Mouse (Mus musculus) midbrain, embryonic 11.5 days (tissue): ENCODE data around the gene Tbc1d1. TPM values are rescaled to one million over a fixed set of nuclear protein-coding genes. Genes with fewer than 3 reads are reported as not detected.

Experiments used
- ATAC-seq: fragments of 200-750 bp; cut with Nextera tagmentation; 2 replicates; pipeline ENCODE4 v1.8.0; 2017; ENCODE audit warnings: moderate TSS enrichment, moderate library complexity; ENCODE audit not compliant: low FRiP score
- DNase-seq: peaks from one replicate; pipeline ENCODE4 v3.0.0; 2015; ENCODE audit warnings: low spot score; ENCODE audit errors: missing footprints
- H3K27ac ChIP-seq: fragments of 300-500 bp; sonication (generic); 2 replicates; pipeline ENCODE4 v1.5.1; 2014; ENCODE audit warnings: low read depth, low read length
- H3K27me3 ChIP-seq: fragments of 300-500 bp; sonication (generic); 2 replicates; pipeline ENCODE4 v1.6.1; 2014; ENCODE audit warnings: mild to moderate bottlenecking, low read length, moderate library complexity, mixed read lengths; ENCODE audit not compliant: control insufficient read depth, insufficient read depth
- H3K36me3 ChIP-seq: fragments of 300-500 bp; sonication (generic); 2 replicates; pipeline ENCODE4 v1.6.1; 2014; ENCODE audit warnings: mild to moderate bottlenecking, low read length, moderate library complexity, mixed read lengths; ENCODE audit not compliant: control insufficient read depth, insufficient read depth
- H3K4me1 ChIP-seq: fragments of 300-500 bp; sonication (generic); 2 replicates; pipeline ENCODE4 v1.6.1; 2014; ENCODE audit warnings: low read length; ENCODE audit not compliant: control insufficient read depth, insufficient read depth
- H3K4me2 ChIP-seq: fragments of 300-500 bp; sonication (generic); 2 replicates; pipeline ENCODE4 v1.6.1; 2014; ENCODE audit warnings: mild to moderate bottlenecking, moderate library complexity
- H3K4me3 ChIP-seq: fragments of 300-500 bp; sonication (generic); 2 replicates; pipeline ENCODE4 v1.5.1; 2014; ENCODE audit warnings: low read depth, low read length
- H3K9ac ChIP-seq: fragments of 300-500 bp; sonication (generic); 2 replicates; pipeline ENCODE4 v1.6.1; 2014; ENCODE audit warnings: low read length
- H3K9me3 ChIP-seq: fragments of 300-500 bp; sonication (generic); 2 replicates; pipeline ENCODE4 v1.6.1; 2016; ENCODE audit warnings: low read length; ENCODE audit not compliant: control insufficient read depth
- WGBS: fragments of 180-500 bp; shearing (Covaris S2); extraction: QIAGEN DNeasy Blood & Tissue Kit; methylation state at CpG from one replicate; pipeline ENCODE4 v1.1.7; 2014; 5-methylcytosine and 5-hydroxymethylcytosine counted together
- polyA plus RNA-seq: library from polyadenylated mRNA; unstranded; fragments of >200 nt; fragmentation: Nextera tagmentation; extraction: Ambion mirVana; gene quantifications from 2 replicates; pipeline ENCODE4 v1.2.1, GENCODE M21; 2014

Gene Tbc1d1
- polyA plus RNA-seq, 1 experiment from 2014 or later: 21.0 TPM

DNA sequence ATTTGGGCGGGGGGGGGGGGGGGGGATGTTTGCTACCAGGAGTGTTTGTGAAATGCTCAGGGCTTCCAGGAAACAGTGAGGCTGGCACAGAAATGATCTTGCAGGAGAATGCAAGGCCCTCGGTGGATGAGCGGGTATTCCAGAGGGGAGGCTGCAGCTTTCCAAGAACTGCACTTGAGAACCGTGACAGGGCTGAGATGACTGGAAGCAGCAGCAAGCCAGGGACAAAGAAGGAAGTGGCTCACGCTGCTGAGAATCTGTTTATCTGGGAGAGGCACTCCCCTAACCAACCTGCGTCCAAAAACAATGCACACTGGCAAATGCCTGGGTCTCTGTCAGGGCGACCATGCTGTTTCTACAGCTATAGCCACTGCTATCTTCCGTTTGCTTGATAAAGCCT lies 225.4 kb downstream of the Tbc1d1 start:
- no peaks in the 10 kb centered on the region for H3K36me3 ChIP-seq
- H3K27ac ChIP-seq: no peak overlapping the region
- 0 out of 2 replicates have a peak, but pooled peaks cover 11% of the 10 kb centered on the region for H3K4me1 ChIP-seq
- no peak for ATAC-seq
- 27% methylated on average over 8 of the region's 8 CpGs for WGBS
- H3K27me3 ChIP-seq: no peaks in the 10 kb centered on the region
- no peaks in the 10 kb centered on the region for H3K9me3 ChIP-seq
- no peak for DNase-seq
- H3K4me3 ChIP-seq: no peak overlapping the region
- peak overlapping the region; percentile 17; the same call in 1 of the 2 replicates for H3K9ac ChIP-seq
- no peak overlapping the region for H3K4me2 ChIP-seq

DNA sequence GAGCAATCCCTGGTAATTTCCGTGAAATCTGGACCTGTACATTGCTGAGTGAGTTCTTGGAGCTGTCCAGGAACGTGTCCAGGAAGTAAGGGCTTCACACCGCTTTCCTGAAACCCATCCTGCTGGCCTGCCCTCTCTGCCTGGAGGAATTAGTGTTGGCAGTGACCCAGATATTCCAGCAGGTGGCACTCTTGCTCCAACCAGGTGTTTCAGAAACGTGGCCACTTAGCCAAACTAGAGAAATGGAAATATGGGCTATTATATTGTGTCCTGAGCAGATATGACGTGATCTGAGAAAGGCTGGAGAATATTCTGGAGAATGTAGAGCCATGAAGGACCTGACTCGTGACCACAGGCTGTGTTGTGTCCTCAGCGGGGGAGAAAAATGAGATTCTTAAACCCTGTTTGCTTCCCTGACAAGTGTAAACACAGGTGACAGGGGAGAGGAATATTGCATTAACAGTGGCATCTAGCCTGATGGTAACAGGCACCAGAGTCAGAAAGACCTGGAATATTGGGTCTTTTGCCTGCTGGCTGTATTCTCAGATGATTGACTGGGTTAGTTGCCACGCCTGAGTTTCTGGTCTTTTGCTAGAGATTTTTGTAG lies 226.4 kb downstream of the Tbc1d1 start:
- DNase-seq (peak; percentile 97), ATAC-seq (peak; percentile 75)
- H3K4me1 ChIP-seq: 0 out of 2 replicates have a peak, but pooled peaks cover 11% of the 10 kb centered on the region
- no peak overlapping the region for H3K4me3 ChIP-seq
- H3K27me3 ChIP-seq: no peaks in the 10 kb centered on the region
- H3K27ac ChIP-seq: no peak overlapping the region
- H3K4me2 ChIP-seq: no peak overlapping the region
- no peaks in the 10 kb centered on the region for H3K36me3 ChIP-seq
- H3K9me3 ChIP-seq: no peaks in the 10 kb centered on the region
- H3K9ac ChIP-seq: no peak overlapping the region
- WGBS: 15% methylated on average over 8 of the region's 8 CpGs

DNA sequence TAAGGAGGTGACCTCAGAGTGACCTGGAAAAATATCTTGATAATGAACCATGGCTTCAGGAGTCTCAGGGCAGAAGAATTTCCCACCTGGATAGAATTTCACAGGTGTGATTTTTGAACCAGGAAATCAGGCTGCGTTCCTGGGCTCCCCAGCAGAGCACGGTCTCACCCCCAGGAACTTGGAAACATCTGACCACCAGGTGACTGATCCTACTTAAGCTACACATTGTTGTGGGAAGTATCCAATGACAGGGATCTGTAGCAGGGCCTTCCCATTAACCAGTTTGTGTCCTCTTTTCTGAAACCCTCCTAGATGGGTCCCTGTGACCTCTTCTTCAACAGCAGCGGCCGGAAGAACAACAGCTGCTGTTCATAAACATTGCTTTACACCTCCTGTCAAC lies 227.1 kb downstream of the Tbc1d1 start:
- Histone ChIP-seq H3K9ac (no peak overlapping the region), H3K9me3 (no peaks in the 10 kb centered on the region), H3K4me1 (0 out of 2 replicates have a peak, but pooled peaks cover 11% of the 10 kb centered on the region), H3K4me3 (no peak overlapping the region), H3K4me2 (no peak overlapping the region), H3K27ac (no peak overlapping the region), H3K27me3 (no peaks in the 10 kb centered on the region), H3K36me3 (no peaks in the 10 kb centered on the region)
- WGBS: 66% methylated on average over 4 of the region's 4 CpGs
- DNase-seq: no peak
- ATAC-seq: no peak

DNA sequence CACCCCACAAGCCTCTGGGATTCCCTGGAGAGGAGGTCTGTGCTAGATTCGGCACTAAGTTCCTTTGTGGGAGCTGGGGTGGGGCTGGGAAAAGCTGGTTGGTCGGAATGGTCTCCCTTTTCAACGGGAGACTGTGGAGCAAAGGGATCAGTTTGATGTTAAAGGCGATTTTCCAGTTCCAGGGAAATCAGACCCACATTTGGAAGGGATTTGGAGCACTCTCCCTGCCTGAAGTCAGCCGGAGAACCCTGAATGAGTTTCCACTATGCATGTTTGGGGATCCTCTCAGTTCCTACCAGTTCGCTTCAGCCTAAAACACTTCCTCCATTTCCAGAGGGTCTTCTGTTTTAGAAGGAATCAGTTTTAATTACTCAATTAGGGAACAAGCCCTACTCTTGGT lies 228.4 kb downstream of the Tbc1d1 start:
- DNase-seq (no peak), ATAC-seq (no peak)
- no peak overlapping the region for H3K4me2 ChIP-seq
- no peaks in the 10 kb centered on the region for H3K36me3 ChIP-seq
- no peak overlapping the region for H3K27ac ChIP-seq
- H3K4me3 ChIP-seq: no peak overlapping the region
- H3K9me3 ChIP-seq: no peaks in the 10 kb centered on the region
- H3K4me1 ChIP-seq: peaks cover 17% of the 10 kb centered on the region
- H3K9ac ChIP-seq: no peak overlapping the region
- no peaks in the 10 kb centered on the region for H3K27me3 ChIP-seq
- 73% methylated on average over 6 of the region's 6 CpGs for WGBS

DNA sequence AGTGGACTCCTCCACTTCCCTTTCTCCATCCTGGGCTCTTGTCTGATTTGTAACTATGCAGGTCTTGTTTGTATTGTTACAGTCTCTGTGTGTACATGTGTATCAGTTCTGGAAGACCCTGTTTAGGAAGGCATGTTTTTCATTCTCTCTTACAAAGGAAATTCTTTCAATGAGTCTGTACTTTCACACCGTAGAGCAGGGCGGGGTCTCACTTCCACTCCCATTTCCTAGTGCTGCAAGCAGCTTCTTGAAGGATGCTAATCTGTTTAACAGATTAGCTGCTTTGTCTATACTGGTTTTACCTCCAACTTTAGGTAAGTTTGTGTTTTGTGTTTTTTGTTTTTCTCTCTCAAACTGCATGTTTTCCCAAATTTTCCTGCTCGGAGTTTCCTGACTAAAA lies 230.9 kb downstream of the Tbc1d1 start:
- H3K4me1 ChIP-seq: peaks cover 12% of the 10 kb centered on the region
- H3K36me3 ChIP-seq: no peaks in the 10 kb centered on the region
- DNase-seq (no peak), ATAC-seq (no peak)
- 83% methylated on average over 3 of the region's 3 CpGs for WGBS
- H3K9me3 ChIP-seq: no peaks in the 10 kb centered on the region
- H3K4me3 ChIP-seq: no peak overlapping the region
- no peak overlapping the region for H3K9ac ChIP-seq
- no peaks in the 10 kb centered on the region for H3K27me3 ChIP-seq
- H3K4me2 ChIP-seq: no peak overlapping the region
- H3K27ac ChIP-seq: no peak overlapping the region

DNA sequence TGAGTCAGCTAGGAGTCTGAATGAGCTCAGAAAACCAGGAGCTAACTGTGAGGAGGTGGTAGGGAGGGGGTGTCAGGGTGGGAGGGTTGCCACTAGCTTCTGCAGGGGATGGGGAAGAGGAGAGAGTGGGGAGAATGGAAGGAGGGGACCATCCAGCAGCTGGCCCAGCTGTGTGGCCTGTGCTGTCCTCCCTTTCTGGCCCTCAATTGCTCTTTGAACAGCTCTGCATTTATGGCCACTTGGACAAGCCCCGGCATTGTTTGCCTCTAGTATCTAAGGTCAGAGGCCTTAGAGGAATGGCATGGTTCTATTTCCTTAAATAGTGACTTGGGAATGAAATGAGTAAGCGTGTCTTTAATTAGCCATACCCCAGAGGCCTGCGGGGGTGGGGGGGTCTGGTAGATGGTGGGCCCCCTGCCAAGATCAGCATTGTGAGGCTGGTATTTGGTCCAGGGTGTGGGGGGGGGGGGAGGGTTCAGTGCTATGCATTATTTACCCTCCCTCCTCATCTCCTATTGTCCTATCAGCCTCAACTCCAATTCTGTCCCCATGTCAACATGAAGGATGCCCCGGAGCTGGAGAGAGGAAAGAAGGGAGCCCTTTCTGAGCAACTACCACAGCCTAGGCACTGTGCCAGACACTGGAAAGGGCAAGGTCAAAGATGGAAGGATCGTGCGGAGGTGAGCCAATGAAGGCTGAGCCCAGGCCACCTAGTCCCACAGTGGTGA lies 233.3 kb downstream of the Tbc1d1 start:
- Histone ChIP-seq H3K4me2 (no peak overlapping the region), H3K27ac (no peak overlapping the region), H3K27me3 (no peaks in the 10 kb centered on the region), H3K4me1 (peaks cover 12% of the 10 kb centered on the region), H3K4me3 (no peak overlapping the region), H3K9me3 (no peaks in the 10 kb centered on the region), H3K36me3 (no peaks in the 10 kb centered on the region), H3K9ac (no peak overlapping the region)
- 44% methylated on average over 6 of the region's 6 CpGs for WGBS
- peak; percentile 40; the same call in 1 of the 2 replicates for ATAC-seq
- no peak for DNase-seq

DNA sequence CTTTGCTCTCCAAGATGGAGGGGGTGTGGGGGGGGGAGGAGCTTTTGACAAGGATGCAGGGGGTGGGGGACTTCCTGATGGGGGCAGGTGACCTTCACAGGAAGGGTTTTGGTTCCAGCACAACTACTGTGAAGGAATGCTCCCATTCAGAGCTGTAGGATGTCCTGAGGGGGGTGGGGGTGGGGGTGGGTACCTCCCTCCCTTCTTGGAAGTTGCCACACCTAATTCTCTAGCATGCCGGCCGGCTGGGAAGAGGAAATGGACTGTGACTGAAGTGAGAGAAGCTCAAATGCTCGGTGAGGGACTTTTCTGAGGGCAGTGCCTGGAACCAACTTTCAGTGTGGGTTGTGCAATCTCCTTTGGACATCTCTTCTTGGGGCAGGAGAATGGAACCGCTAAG lies 235.2 kb downstream of the Tbc1d1 start:
- Histone ChIP-seq H3K9ac (no peak overlapping the region), H3K27ac (no peak overlapping the region), H3K9me3 (no peaks in the 10 kb centered on the region), H3K27me3 (no peaks in the 10 kb centered on the region), H3K36me3 (no peaks in the 10 kb centered on the region), H3K4me3 (no peak overlapping the region), H3K4me1 (peaks cover 12% of the 10 kb centered on the region), H3K4me2 (no peak overlapping the region)
- ATAC-seq: no peak
- DNase-seq: no peak
- 57% methylated on average over 4 of the region's 4 CpGs for WGBS

DNA sequence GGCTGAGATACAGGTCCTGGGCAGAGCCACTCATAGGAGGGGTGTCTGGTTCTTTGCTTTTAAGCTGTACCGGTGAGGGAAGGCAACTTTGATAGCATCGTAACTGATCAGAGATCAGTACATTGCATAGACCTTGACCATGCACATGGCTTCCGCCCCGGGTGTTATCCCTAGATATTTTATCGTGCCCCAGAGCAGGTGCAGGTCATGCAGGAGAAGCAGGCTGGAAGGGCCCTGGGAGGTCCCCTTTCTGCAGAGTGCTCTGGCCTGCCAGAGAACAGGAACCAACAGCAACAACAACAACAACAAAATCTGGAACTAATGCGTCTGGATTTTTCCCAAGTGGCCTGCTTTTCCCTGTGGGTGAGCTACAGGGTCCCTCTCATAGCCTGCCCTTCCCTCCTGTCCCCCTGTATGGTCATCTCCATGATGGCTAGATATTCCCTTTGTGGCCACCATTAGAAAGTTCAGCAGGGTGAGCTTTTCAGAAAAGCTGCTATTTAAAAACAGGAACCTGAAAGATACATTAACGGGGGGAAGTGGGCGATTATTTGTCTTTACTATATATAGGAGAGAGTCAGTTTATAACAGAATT lies 236.4 kb downstream of the Tbc1d1 start:
- ATAC-seq (no peak), DNase-seq (no peak)
- Histone ChIP-seq H3K27ac (no peak overlapping the region), H3K36me3 (no peaks in the 10 kb centered on the region), H3K27me3 (no peaks in the 10 kb centered on the region), H3K4me1 (peaks cover 12% of the 10 kb centered on the region), H3K9me3 (no peaks in the 10 kb centered on the region), H3K9ac (no peak overlapping the region), H3K4me3 (no peak overlapping the region), H3K4me2 (no peak overlapping the region)
- 90% methylated on average over 8 of the region's 8 CpGs for WGBS

DNA sequence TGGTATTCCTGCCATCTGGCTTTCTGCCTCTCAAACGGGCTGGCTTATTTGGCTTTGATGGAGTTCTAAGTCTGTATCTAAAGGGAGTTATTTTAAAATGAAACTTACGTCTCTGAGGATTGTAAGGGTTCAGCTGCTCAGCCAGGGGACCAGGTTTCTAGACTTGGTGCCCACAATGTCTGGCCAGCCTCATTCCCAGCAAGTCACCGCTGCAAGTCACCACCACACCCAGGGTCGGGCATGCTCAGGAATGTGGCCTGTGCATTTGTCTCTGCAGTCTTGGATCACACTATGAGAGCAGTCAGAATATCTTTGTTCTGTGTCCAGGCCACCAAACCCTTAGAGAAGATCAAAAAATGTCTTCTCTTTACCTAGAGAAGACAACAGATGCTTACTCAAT lies 237.4 kb downstream of the Tbc1d1 start:
- no peak for ATAC-seq
- H3K27ac ChIP-seq: no peak overlapping the region
- peaks cover 12% of the 10 kb centered on the region for H3K4me1 ChIP-seq
- 89% methylated on average over 4 of the region's 4 CpGs for WGBS
- H3K27me3 ChIP-seq: no peaks in the 10 kb centered on the region
- H3K4me3 ChIP-seq: no peak overlapping the region
- H3K36me3 ChIP-seq: no peaks in the 10 kb centered on the region
- H3K9me3 ChIP-seq: no peaks in the 10 kb centered on the region
- H3K9ac ChIP-seq: no peak overlapping the region
- H3K4me2 ChIP-seq: no peak overlapping the region
- no peak for DNase-seq
